Mouse (Mus musculus) liver, embryonic 14.5 days (tissue): ENCODE measurements around the gene Rusc2. TPM values are rescaled to one million over a fixed set of nuclear protein-coding genes. Genes with fewer than 3 reads are reported as not detected.

Experiments used
- ATAC-seq: fragments of 200-750 bp; cut with Nextera tagmentation; 2 replicates; pipeline ENCODE4 v1.8.0; 2017; ENCODE audit warnings: moderate number of reproducible peaks, mild to moderate bottlenecking, moderate library complexity; ENCODE audit not compliant: insufficient read depth
- DNase-seq, 3 experiments: peaks; one replicate each; pipeline ENCODE4 v3.0.0-alpha.2; 2012 to 2013; ENCODE audit warnings: low read depth in 3 of 3, low spot score in 3 of 3
- H3K27ac ChIP-seq: fragments of 300-500 bp; sonication (generic); 2 replicates; pipeline ENCODE4 v1.5.1; 2014; ENCODE audit warnings: moderate library complexity, mild to moderate bottlenecking, control low read depth, inconsistent platforms
- H3K27me3 ChIP-seq: fragments of 300-500 bp; sonication (generic); 2 replicates; pipeline ENCODE4 v1.6.1; 2014; ENCODE audit warnings: mild to moderate bottlenecking, low read length, moderate library complexity; ENCODE audit not compliant: control insufficient read depth, insufficient read depth
- H3K36me3 ChIP-seq: fragments of 300-500 bp; sonication (generic); replicated peaks from 2 replicates; pipeline ENCODE4 v1.6.1; 2014; ENCODE audit warnings: low read depth; ENCODE audit not compliant: control insufficient read depth, insufficient read depth
- H3K4me1 ChIP-seq, 2 experiments: fragments of 200-500 bp in 1 of 2; fragments of 300-500 bp in 1 of 2; sonication (generic) in 1 of 2; replicated peaks; 2 replicates each; pipeline ENCODE4 v1.6.1; 2012 to 2014; ENCODE audit warnings: antibody characterized with exemption in 1 of 2, inconsistent platforms in 1 of 2, low read length in 1 of 2; ENCODE audit not compliant: control insufficient read depth in 2 of 2, insufficient read depth in 2 of 2
- H3K4me2 ChIP-seq: fragments of 300-500 bp; sonication (generic); 2 replicates; pipeline ENCODE4 v1.6.1; 2014; ENCODE audit warnings: low read depth, mild to moderate bottlenecking, control low read depth, moderate library complexity
- H3K4me3 ChIP-seq, 2 experiments: fragments of 200-500 bp in 1 of 2; fragments of 300-500 bp in 1 of 2; sonication (generic) in 1 of 2; 2 replicates each; pipeline ENCODE4 v1.5.1; 2012 to 2014; ENCODE audit warnings: low read depth in 2 of 2, low read length in 2 of 2, mild to moderate bottlenecking in 2 of 2, control low read depth in 1 of 2, inconsistent platforms in 1 of 2, moderate library complexity in 1 of 2; ENCODE audit not compliant: insufficient read depth in 1 of 2
- H3K9ac ChIP-seq: fragments of 300-500 bp; sonication (generic); replicated peaks from 2 replicates; pipeline ENCODE4 v1.6.1; 2014; ENCODE audit warnings: mild to moderate bottlenecking, control low read depth, moderate library complexity
- H3K9me3 ChIP-seq: fragments of 300-500 bp; sonication (generic); 2 replicates; pipeline ENCODE4 v1.6.1; 2016; ENCODE audit warnings: low read length, mixed read lengths; ENCODE audit not compliant: control insufficient read depth
- CTCF ChIP-seq: IDR thresholded peaks from 2 replicates; pipeline ENCODE4 v1.5.1; 2016; ENCODE audit warnings: antibody characterized with exemption, low read depth, control low read depth
- EP300 ChIP-seq: IDR thresholded peaks from 2 replicates; pipeline ENCODE4 v1.6.1; 2016; ENCODE audit warnings: antibody characterized with exemption, low read depth
- WGBS: fragments of 180-500 bp; shearing (Covaris S2); extraction: QIAGEN DNeasy Blood & Tissue Kit; methylation state at CpG from one replicate; pipeline ENCODE4 v1.1.7; 2014; ENCODE audit not compliant: insufficient replicate concordance; 5-methylcytosine and 5-hydroxymethylcytosine counted together
- polyA plus RNA-seq, 2 experiments: library from polyadenylated mRNA; depleted of rRNA in 1 of 2; stranded (reverse) in 1 of 2; unstranded in 1 of 2; fragments of >200 nt; fragmentation: Nextera tagmentation in 1 of 2; extraction: Ambion mirVana in 1 of 2; gene quantifications; 2 replicates each; pipeline versions ENCODE4 v1.2.1 to v1.2.3; 2012 to 2014

Rusc2 gene
- polyA plus RNA-seq, 2 experiments = 0.28 to 0.50 TPM

DNA sequence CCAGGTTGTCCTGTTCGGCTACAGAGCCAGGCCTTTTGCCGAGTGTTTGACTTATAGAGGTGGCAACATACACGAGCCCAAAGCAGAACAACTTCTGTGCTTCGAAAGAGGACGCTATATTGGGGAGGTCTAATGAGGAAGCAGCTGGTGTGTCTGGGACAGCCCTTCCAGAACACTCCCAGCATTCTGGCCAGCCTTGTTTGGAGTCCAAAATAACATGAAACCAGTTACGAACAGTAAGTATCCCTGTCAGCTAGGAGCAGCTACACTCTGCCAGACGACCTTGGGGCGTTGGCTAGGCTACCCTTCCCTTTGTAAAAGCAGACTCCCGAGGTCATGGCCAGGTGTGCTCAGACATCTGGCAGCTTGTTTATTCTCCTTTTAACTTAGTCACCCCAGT lies 20.4 kb downstream of the Rusc2 start:
- Histone ChIP-seq H3K4me2 (no peak overlapping the region), H3K36me3 (no peaks in the 10 kb centered on the region), H3K9ac (no peak overlapping the region), H3K27ac (no peak overlapping the region), H3K27me3 (no peaks in the 10 kb centered on the region; the same call in 1 of the 2 replicates), H3K9me3 (no peaks in the 10 kb centered on the region), H3K4me3 (no peak overlapping the region), H3K4me1 (no peaks in the 10 kb centered on the region; a peak in 1 of 4 replicates)
- no peak for ATAC-seq
- TF ChIP-seq EP300 = no peak
- TF ChIP-seq CTCF = no peak
- DNase-seq = no peak
- WGBS = 49% methylated on average over 9 of the region's 9 CpGs

DNA sequence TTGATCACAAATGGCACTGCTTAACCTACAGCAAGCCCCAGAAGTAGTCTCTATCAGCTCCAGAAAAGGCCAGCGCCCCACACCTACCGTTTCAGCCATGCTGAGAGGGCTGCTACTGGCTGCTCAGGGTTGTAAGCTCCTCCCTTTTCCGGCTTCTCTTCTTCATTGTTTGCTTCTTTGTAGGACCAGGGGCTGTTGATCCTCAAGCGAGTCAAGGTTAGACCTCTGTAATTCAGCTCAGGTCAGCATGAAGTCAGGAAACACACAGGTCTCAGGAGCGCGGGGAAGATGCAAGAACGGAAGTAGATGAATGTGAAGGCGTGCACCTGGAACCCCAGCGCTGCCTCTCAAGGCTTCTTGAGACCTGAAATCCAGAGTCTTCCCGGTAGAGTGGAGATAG lies 22.9 kb downstream of the Rusc2 start:
- TF ChIP-seq EP300 = no peak
- no peak for TF ChIP-seq CTCF
- DNase-seq (no peak), ATAC-seq (no peak)
- no peak overlapping the region for H3K9ac ChIP-seq
- no peak overlapping the region for H3K4me3 ChIP-seq
- no peaks in the 10 kb centered on the region for H3K9me3 ChIP-seq
- H3K4me2 ChIP-seq = no peak overlapping the region
- H3K27ac ChIP-seq = no peak overlapping the region
- H3K4me1 ChIP-seq = no peaks in the 10 kb centered on the region; a peak in 1 of 4 replicates
- no peaks in the 10 kb centered on the region for H3K36me3 ChIP-seq
- no peaks in the 10 kb centered on the region; the same call in 1 of the 2 replicates for H3K27me3 ChIP-seq
- WGBS = 68% methylated on average over 10 of the region's 10 CpGs

- Histone ChIP-seq H3K9me3 (no peaks in the 10 kb centered on the region), H3K36me3 (no peaks in the 10 kb centered on the region), H3K27me3 (no peaks in the 10 kb centered on the region; the same call in 1 of the 2 replicates), H3K4me2 (peak overlapping the region; percentile 23; the same call in 1 of the 2 replicates), H3K27ac (no peak overlapping the region), H3K4me3 (peak overlapping the region in 1 of 2 experiments; percentile 22; a peak in 2 of 4 replicates), H3K4me1 (no peaks in the 10 kb centered on the region; a peak in 1 of 4 replicates), H3K9ac (no peak overlapping the region)
- ATAC-seq (peak; percentile 56; the same call in 1 of the 2 replicates), DNase-seq (no peak)
- TF ChIP-seq CTCF (peak; percentile 32), EP300 (no peak)
- 8% methylated on average over 28 of the region's 28 CpGs for WGBS
Observed at GRCm38 (mm10) chr4:43406162-43406971, 24.6 kb downstream of the Rusc2 start.

DNA sequence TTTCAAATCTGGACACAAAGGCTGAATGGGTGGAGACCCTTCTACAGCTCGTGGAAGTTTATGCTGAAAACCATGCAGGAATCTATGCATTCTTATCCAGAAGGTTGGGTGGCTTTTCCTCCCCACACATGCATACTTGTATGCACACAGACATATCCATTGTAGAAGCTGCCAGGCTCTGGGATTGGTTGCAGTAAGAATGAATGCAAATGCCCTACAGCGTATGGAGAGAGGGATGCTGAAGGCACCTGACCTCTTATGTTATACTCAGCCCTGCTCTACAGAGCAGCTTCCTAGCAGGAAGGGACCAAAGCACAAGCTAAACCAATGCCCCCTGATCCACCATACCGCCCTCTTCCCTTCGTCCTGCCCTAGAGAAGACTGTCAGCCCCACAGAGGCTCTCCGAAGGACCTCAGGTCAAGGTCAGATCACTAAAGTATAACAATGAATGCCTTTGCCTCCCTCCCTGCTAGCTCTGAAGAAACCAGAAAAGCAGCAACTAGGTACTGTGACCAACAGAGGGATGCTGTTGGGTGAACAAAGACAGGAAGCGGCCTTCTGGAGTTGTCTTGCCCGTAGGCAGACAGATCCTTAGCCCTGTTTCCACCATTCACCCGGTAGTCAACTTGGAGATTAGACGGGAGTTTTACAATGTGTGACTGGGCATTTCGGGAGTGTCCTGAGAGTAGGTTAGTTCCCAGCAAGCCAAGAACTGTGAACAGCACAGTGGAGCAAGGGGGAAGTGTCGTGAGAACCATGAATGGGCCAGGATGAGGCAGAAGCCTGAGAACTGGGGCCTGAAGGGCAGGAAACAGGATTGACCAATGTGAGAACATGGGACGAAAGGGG lies 25.5 kb downstream of the Rusc2 start:
- Histone ChIP-seq H3K9me3 (no peaks in the 10 kb centered on the region), H3K27ac (no peak overlapping the region), H3K9ac (no peak overlapping the region), H3K4me3 (no peak overlapping the region), H3K36me3 (no peaks in the 10 kb centered on the region), H3K4me2 (no peak overlapping the region), H3K4me1 (no peaks in the 10 kb centered on the region; a peak in 1 of 4 replicates), H3K27me3 (no peaks in the 10 kb centered on the region; the same call in 1 of the 2 replicates)
- WGBS = 52% methylated on average over 12 of the region's 12 CpGs
- ATAC-seq (no peak), DNase-seq (no peak)
- TF ChIP-seq EP300 = no peak
- TF ChIP-seq CTCF = no peak

DNA sequence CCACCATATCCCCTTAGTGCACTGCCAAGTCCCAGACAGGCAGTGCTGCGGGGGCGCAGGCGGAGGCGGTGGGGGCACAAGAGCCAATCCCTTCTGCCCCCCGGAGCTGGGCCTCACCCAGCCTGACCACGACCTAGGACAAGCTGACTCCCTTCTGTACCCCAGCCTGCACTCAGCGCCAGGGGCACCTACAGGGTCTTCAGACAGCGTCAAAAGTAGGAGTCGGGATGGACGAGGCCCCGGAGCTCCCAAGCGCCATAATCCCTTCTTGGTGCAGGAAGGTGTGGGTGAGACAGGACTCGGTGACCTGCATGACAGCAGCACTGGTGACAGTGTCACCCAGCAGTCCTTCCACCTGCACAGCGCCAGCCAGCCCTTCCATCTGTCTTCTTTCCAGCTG lies 33.0 kb downstream of the Rusc2 start:
- Histone ChIP-seq H3K4me1 (peaks cover 0 to 9% of the 10 kb centered on the region in 2 experiments; a peak in 1 of 4 replicates), H3K4me3 (no peak overlapping the region), H3K9me3 (no peaks in the 10 kb centered on the region), H3K27me3 (no peaks in the 10 kb centered on the region), H3K4me2 (no peak overlapping the region), H3K9ac (no peak overlapping the region), H3K27ac (no peak overlapping the region), H3K36me3 (no peaks in the 10 kb centered on the region)
- 82% methylated on average over 14 of the region's 14 CpGs for WGBS
- ATAC-seq (no peak), DNase-seq (no peak)
- no peak for TF ChIP-seq EP300
- no peak for TF ChIP-seq CTCF
